Mouse (Mus musculus) cerebellum, adult 2 months (tissue): Measurements from ENCODE around the gene Sac3d1.

ENCODE experiments used
- CTCF ChIP-seq: fragments of 200-500 bp; IDR thresholded peaks from 2 replicates; pipeline ENCODE4 v1.5.1; 2011; ENCODE audit warnings: low read depth, mild to moderate bottlenecking, control low read depth, low read length, moderate library complexity, borderline replicate concordance; ENCODE audit not compliant: insufficient read depth
- POLR2A ChIP-seq: fragments of 200-500 bp; IDR thresholded peaks from 2 replicates; pipeline ENCODE4 v1.6.1; 2011; ENCODE audit warnings: low read length, control low read depth, borderline replicate concordance; ENCODE audit not compliant: insufficient read depth

- TF ChIP-seq POLR2A = no peak
- no peak for TF ChIP-seq CTCF
Measured at GRCm38 (mm10) chr19:6113116-6113515, 5.3 kb downstream of the Sac3d1 start.
